Mouse (Mus musculus): ENCODE results near the gene Taok3.

- TF ChIP-seq CTCF (IDR thresholded peaks at IDR 0.05; ENCODE audit: borderline replicate concordance, insufficient read depth, low read length) (no peak), POLR2A (IDR thresholded peaks at IDR 0.05; ENCODE audit: low read depth, low read length) (no peak)
These were observed 111.1 kb downstream of the Taok3 start for GRCm38 (mm10) chr5:117231059-117231458.
